Mouse (Mus musculus) intestine, embryonic 14.5 days (tissue): Measurements from ENCODE around the gene Dnmt3a. TPM values are rescaled to one million over a fixed set of nuclear protein-coding genes. Genes with fewer than 3 reads are reported as not detected.

Source experiments
- ATAC-seq: fragments of 200-750 bp; cut with Nextera tagmentation; replicated peaks from 2 replicates; pipeline ENCODE4 v1.8.0; 2017; ENCODE audit warnings: low read depth, moderate number of reproducible peaks, moderate TSS enrichment, moderate library complexity; ENCODE audit not compliant: low FRiP score, low TSS enrichment
- DNase-seq: peaks from one replicate; pipeline ENCODE4 v3.0.0-alpha.2; 2018; ENCODE audit warnings: low spot score
- H3K27ac ChIP-seq: fragments of 300-500 bp; sonication (generic); 2 replicates; pipeline ENCODE4 v1.5.1; 2014; ENCODE audit warnings: low read depth, mild to moderate bottlenecking, control low read depth
- H3K27me3 ChIP-seq: fragments of 300-500 bp; sonication (generic); replicated peaks from 2 replicates; pipeline ENCODE4 v1.6.1; 2014; ENCODE audit warnings: low read length, control low read depth; ENCODE audit not compliant: control insufficient read depth, insufficient read depth
- H3K36me3 ChIP-seq: fragments of 300-500 bp; sonication (generic); 2 replicates; pipeline ENCODE4 v1.6.1; 2014; ENCODE audit warnings: low read length, control low read depth; ENCODE audit not compliant: control insufficient read depth, insufficient read depth
- H3K4me1 ChIP-seq: fragments of 300-500 bp; sonication (generic); replicated peaks from 2 replicates; pipeline ENCODE4 v1.6.1; 2014; ENCODE audit warnings: low read length, control low read depth, mixed read lengths; ENCODE audit not compliant: control insufficient read depth, insufficient read depth
- H3K4me2 ChIP-seq: fragments of 300-500 bp; sonication (generic); 2 replicates; pipeline ENCODE4 v1.6.1; 2014; ENCODE audit warnings: low read length
- H3K4me3 ChIP-seq: fragments of 300-500 bp; sonication (generic); 2 replicates; pipeline ENCODE4 v1.5.1; 2014; ENCODE audit warnings: low read depth, low read length, control low read depth, mixed read lengths
- H3K9ac ChIP-seq: fragments of 300-500 bp; sonication (generic); 2 replicates; pipeline ENCODE4 v1.6.1; 2014; ENCODE audit warnings: mild to moderate bottlenecking, low read length
- H3K9me3 ChIP-seq: fragments of 300-500 bp; sonication (generic); 2 replicates; pipeline ENCODE4 v1.6.1; 2016; ENCODE audit warnings: low read length, control low read depth; ENCODE audit not compliant: control insufficient read depth
- WGBS: fragments of 180-500 bp; shearing (Covaris S2); extraction: QIAGEN DNeasy Blood & Tissue Kit; methylation state at CpG from one replicate; pipeline ENCODE4 v1.1.7; 2014; 5-methylcytosine and 5-hydroxymethylcytosine counted together
- polyA plus RNA-seq: library from polyadenylated mRNA; unstranded; fragments of >200 nt; fragmentation: Nextera tagmentation; extraction: Ambion mirVana; gene quantifications from 2 replicates; pipeline ENCODE4 v1.2.1, GENCODE M21; 2014

Dnmt3a gene
- polyA plus RNA-seq, 1 experiment from 2014 or later: 69.3 TPM

GRCm38 (mm10) chr12:3789626-3790185 lies 16.1 kb upstream of the Dnmt3a start:
- Histone ChIP-seq H3K27ac (no peak overlapping the region), H3K9me3 (no peaks in the 10 kb centered on the region), H3K27me3 (no peaks in the 10 kb centered on the region), H3K36me3 (no peaks in the 10 kb centered on the region), H3K4me1 (peaks cover 42% of the 10 kb centered on the region), H3K9ac (no peak overlapping the region), H3K4me2 (no peak overlapping the region), H3K4me3 (no peak overlapping the region)
- 64% methylated on average over 5 of the region's 5 CpGs for WGBS
- DNase-seq (no peak), ATAC-seq (no peak)

GRCm38 (mm10) chr12:3791257-3791656 lies 14.6 kb upstream of the Dnmt3a start:
- Histone ChIP-seq H3K4me2 (peak overlapping the region; percentile 67), H3K4me1 (peaks cover 30% of the 10 kb centered on the region), H3K9me3 (no peaks in the 10 kb centered on the region), H3K27ac (no peak overlapping the region), H3K9ac (no peak overlapping the region), H3K27me3 (no peaks in the 10 kb centered on the region), H3K36me3 (no peaks in the 10 kb centered on the region), H3K4me3 (peak overlapping the region; percentile 33)
- DNase-seq (no peak), ATAC-seq (no peak)
- 41% methylated on average over 7 of the region's 7 CpGs for WGBS

- H3K9ac ChIP-seq: peak overlapping the region; percentile 47
- H3K4me1 ChIP-seq: peaks cover 28% of the 10 kb centered on the region
- WGBS: under 1% methylated on average over 22 of the region's 22 CpGs
- H3K36me3 ChIP-seq: no peaks in the 10 kb centered on the region
- H3K9me3 ChIP-seq: no peaks in the 10 kb centered on the region
- ATAC-seq (peak; percentile 86), DNase-seq (peak; percentile 99)
- H3K27me3 ChIP-seq: no peaks in the 10 kb centered on the region
- peak overlapping the region; percentile 33 for H3K4me3 ChIP-seq
- H3K27ac ChIP-seq: no peak overlapping the region
- peak overlapping the region; percentile 67 for H3K4me2 ChIP-seq
Observed at GRCm38 (mm10) chr12:3791732-3792131, 14.1 kb upstream of the Dnmt3a start.

- no peak overlapping the region for H3K27ac ChIP-seq
- ATAC-seq: 0 out of 2 replicates have a peak, but pooled peaks have one; percentile 24
- no peaks in the 10 kb centered on the region for H3K9me3 ChIP-seq
- H3K9ac ChIP-seq: peak overlapping the region; percentile 47
- H3K4me1 ChIP-seq: peaks cover 23% of the 10 kb centered on the region
- H3K4me3 ChIP-seq: peak overlapping the region; percentile 33
- no peaks in the 10 kb centered on the region for H3K36me3 ChIP-seq
- WGBS: 18% methylated on average over 8 of the region's 8 CpGs
- H3K4me2 ChIP-seq: peak overlapping the region; percentile 67
- H3K27me3 ChIP-seq: no peaks in the 10 kb centered on the region
- no peak for DNase-seq
Observed at GRCm38 (mm10) chr12:3792248-3792647, 13.6 kb upstream of the Dnmt3a start.

- no peaks in the 10 kb centered on the region for H3K4me1 ChIP-seq
- DNase-seq (no peak), ATAC-seq (no peak)
- WGBS: 28% methylated on average over 3 of the region's 4 CpGs
- H3K9me3 ChIP-seq: no peaks in the 10 kb centered on the region
- no peak overlapping the region for H3K4me2 ChIP-seq
- no peak overlapping the region for H3K27ac ChIP-seq
- no peaks in the 10 kb centered on the region for H3K27me3 ChIP-seq
- no peak overlapping the region for H3K9ac ChIP-seq
- no peak overlapping the region for H3K4me3 ChIP-seq
- H3K36me3 ChIP-seq: no peaks in the 10 kb centered on the region
Observed at GRCm38 (mm10) chr12:3795569-3795968, 10.2 kb upstream of the Dnmt3a start.

GRCm38 (mm10) chr12:3799551-3799950 lies 6.3 kb upstream of the Dnmt3a start:
- H3K27ac ChIP-seq: no peak overlapping the region
- ATAC-seq (no peak), DNase-seq (no peak)
- 81% methylated on average over 1 of the region's 1 CpGs for WGBS
- H3K4me2 ChIP-seq: no peak overlapping the region
- H3K27me3 ChIP-seq: no peaks in the 10 kb centered on the region
- no peaks in the 10 kb centered on the region for H3K4me1 ChIP-seq
- H3K9me3 ChIP-seq: no peaks in the 10 kb centered on the region
- no peak overlapping the region for H3K9ac ChIP-seq
- no peaks in the 10 kb centered on the region for H3K36me3 ChIP-seq
- no peak overlapping the region for H3K4me3 ChIP-seq

- H3K4me3 ChIP-seq: peak overlapping the region; percentile 66
- H3K36me3 ChIP-seq: no peaks in the 10 kb centered on the region
- peak overlapping the region; percentile 94 for H3K27ac ChIP-seq
- H3K9ac ChIP-seq: peak overlapping the region; percentile 86
- 1% methylated on average over 30 of the region's 41 CpGs for WGBS
- no peaks in the 10 kb centered on the region for H3K9me3 ChIP-seq
- peak; percentile 81 for ATAC-seq
- H3K27me3 ChIP-seq: no peaks in the 10 kb centered on the region
- peaks cover 38% of the 10 kb centered on the region for H3K4me1 ChIP-seq
- peak; percentile 91 for DNase-seq
- H3K4me2 ChIP-seq: peak overlapping the region; percentile 80
Observed at GRCm38 (mm10) chr12:3806271-3806684, 471 bp downstream of the Dnmt3a start.

- H3K36me3 ChIP-seq: no peaks in the 10 kb centered on the region
- WGBS: under 1% methylated on average over 69 of the region's 141 CpGs
- peak overlapping the region; percentile 80 for H3K4me2 ChIP-seq
- H3K9ac ChIP-seq: peak overlapping the region; percentile 86
- H3K4me3 ChIP-seq: peak overlapping the region; percentile 66
- no peaks in the 10 kb centered on the region for H3K9me3 ChIP-seq
- peak overlapping the region; percentile 94 for H3K27ac ChIP-seq
- DNase-seq: no peak
- H3K4me1 ChIP-seq: peaks cover 43% of the 10 kb centered on the region
- ATAC-seq: peak; percentile 24
- H3K27me3 ChIP-seq: no peaks in the 10 kb centered on the region
Observed at GRCm38 (mm10) chr12:3806703-3807547, 1.1 kb downstream of the Dnmt3a start.
